ENCODE assay signal across 24 mouse cellular contexts in the genomic region with DNA sequence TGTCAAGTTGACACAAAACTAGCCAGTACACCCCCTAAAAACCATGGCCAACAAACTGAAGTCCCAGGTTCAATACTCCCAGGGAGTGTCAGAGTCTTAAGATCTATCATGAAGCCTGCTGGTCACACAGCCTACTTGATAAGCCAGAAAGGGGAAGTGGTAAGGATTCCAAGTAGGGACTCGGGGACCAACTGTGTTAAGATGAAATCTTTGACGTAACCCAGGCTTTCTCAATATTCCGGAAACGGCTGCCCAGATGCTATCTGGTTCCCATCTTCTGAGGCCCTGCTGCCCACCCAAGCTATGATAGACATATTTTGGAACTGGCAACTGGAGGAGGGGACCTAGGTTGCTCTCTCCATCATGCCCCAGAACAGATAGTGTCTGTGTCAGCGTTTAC. TPM values are rescaled to one million over a fixed set of nuclear protein-coding genes. Genes with fewer than 3 reads are reported as not detected.
DNase-seq lines count a peak whose midpoint lies in the region; ATAC-seq and TF ChIP-seq lines count a peak whose summit lies in the region.
"Had no signal": no experiment of that assay in that cellular context is flagged by ENCODE, and none has a peak within 500 bp of the region (broad histone marks: within the 10 kb centered on the region; RNA-seq: fewer than 3 reads in every experiment).

No protein-coding gene starts in this region.

- no peaks in the 10 kb centered on the region for H3K27me3 ChIP-seq in kidney, embryonic 15.5 days
- H3K27me3 ChIP-seq in midbrain, embryonic 10.5 days (ENCODE audit: low read depth, poor library complexity, severe bottlenecking), result no peaks in the 10 kb centered on the region
- H3K27me3 ChIP-seq: hindbrain, embryonic 12.5 days; midbrain, embryonic 13.5 days; neural tube, embryonic 13.5 days; stomach, embryonic 15.5 days had no signal

- 82% methylated on average over 5 of the region's 5 CpGs for WGBS in kidney, embryonic 15.5 days
- WGBS in bone marrow, adult 2 months, result 6% methylated on average over 5 of the region's 5 CpGs
- WGBS in midbrain, embryonic 10.5 days, result 93% methylated on average over 5 of the region's 5 CpGs

- no peak overlapping the region for H3K4me3 ChIP-seq in kidney, embryonic 15.5 days (replicated peaks)
- no peak overlapping the region for H3K4me3 ChIP-seq in bone marrow, adult 2 months (replicated peaks; ENCODE audit: control insufficient read depth, low read depth, low read length)
- no peak overlapping the region for H3K4me3 ChIP-seq in midbrain, embryonic 10.5 days
- H3K4me3 ChIP-seq: hindbrain, embryonic 12.5 days; left cerebral cortex, adult 2 months; midbrain, embryonic 13.5 days; neural tube, embryonic 13.5 days; stomach, embryonic 15.5 days had no signal

- H3K9ac ChIP-seq in kidney, embryonic 15.5 days, result no peak overlapping the region
- H3K9ac ChIP-seq: hindbrain, embryonic 12.5 days; midbrain, embryonic 13.5 days; neural tube, embryonic 13.5 days; stomach, embryonic 15.5 days had no signal

- TF ChIP-seq POLR2A in bone marrow, adult 2 months (IDR thresholded peaks at IDR 0.05; ENCODE audit: borderline replicate concordance, control insufficient read depth, low read depth, low read length), result no peak

- H3K27ac ChIP-seq in kidney, embryonic 15.5 days, result no peak overlapping the region
- peak overlapping the region; percentile 7; the same call in 1 of the 2 replicates for H3K27ac ChIP-seq in bone marrow, adult 2 months (ENCODE audit: control insufficient read depth, insufficient read depth, low read depth, low read length, poor library complexity)
- H3K27ac ChIP-seq in midbrain, embryonic 10.5 days (replicated peaks), result no peak overlapping the region
- H3K27ac ChIP-seq: hindbrain, embryonic 12.5 days; left cerebral cortex, adult 2 months; midbrain, embryonic 13.5 days; neural tube, embryonic 13.5 days; stomach, embryonic 15.5 days had no signal

- ATAC-seq in kidney, embryonic 15.5 days (replicated peaks; ENCODE audit: low FRiP score), result no peak
- peak; percentile 81 for ATAC-seq in megakaryocyte progenitor cell, adult 5-6 weeks (replicated peaks; ENCODE audit: poor library complexity)
- ATAC-seq: midbrain, embryonic 13.5 days had no signal

- TF ChIP-seq CTCF in bone marrow, adult 2 months (IDR thresholded peaks at IDR 0.05; ENCODE audit: control insufficient read depth, insufficient read depth, low read length), result no peak

- no peaks in the 10 kb centered on the region for H3K9me3 ChIP-seq in kidney, embryonic 15.5 days (replicated peaks)
- no peaks in the 10 kb centered on the region; the same call in 1 of the 2 replicates for H3K9me3 ChIP-seq in midbrain, embryonic 10.5 days (replicated peaks)
- H3K9me3 ChIP-seq: hindbrain, embryonic 12.5 days; midbrain, embryonic 13.5 days; neural tube, embryonic 13.5 days; stomach, embryonic 15.5 days had no signal

- DNase-seq in kidney, postnatal 25 days, result peak; percentile 0 to 22
- DNase-seq in 416B (ENCODE audit: low read depth), result peak; percentile 98
- DNase-seq in midbrain, embryonic 10.5 days (ENCODE audit: low spot score), result no peak
- no peak for DNase-seq in cerebellum, postnatal 14 days
- DNase-seq in adipocyte (ENCODE audit: low spot score), result no peak
- DNase-seq: adrenal gland, adult 8-10 months; cerebellum, postnatal 10 days; gastrocnemius, postnatal 10 days; kidney, adult 18-20 months; kidney, postnatal 14 days; layer of hippocampus, adult 9-11 months; left cerebral cortex, postnatal 4 days; lung, adult 2 months; right cerebral cortex, postnatal 14 days; spleen, adult 18-20 months had no signal

- no peaks in the 10 kb centered on the region for H3K4me1 ChIP-seq in kidney, embryonic 15.5 days
- H3K4me1 ChIP-seq in bone marrow, adult 2 months (ENCODE audit: control insufficient read depth, insufficient read depth, low read length), result peaks cover 6% of the 10 kb centered on the region; the same call in 1 of the 2 replicates
- H3K4me1 ChIP-seq in midbrain, embryonic 10.5 days, result no peaks in the 10 kb centered on the region
- H3K4me1 ChIP-seq: hindbrain, embryonic 12.5 days; midbrain, embryonic 13.5 days; neural tube, embryonic 13.5 days; stomach, embryonic 15.5 days had no signal

- no peak overlapping the region for H3K4me2 ChIP-seq in kidney, embryonic 15.5 days
- H3K4me2 ChIP-seq: hindbrain, embryonic 12.5 days; midbrain, embryonic 13.5 days; neural tube, embryonic 13.5 days; stomach, embryonic 15.5 days had no signal

- H3K36me3 ChIP-seq in kidney, embryonic 15.5 days, result no peaks in the 10 kb centered on the region
- no peaks in the 10 kb centered on the region for H3K36me3 ChIP-seq in midbrain, embryonic 10.5 days
- H3K36me3 ChIP-seq: hindbrain, embryonic 12.5 days; midbrain, embryonic 13.5 days; neural tube, embryonic 13.5 days; stomach, embryonic 15.5 days had no signal

RNA-seq across cellular contexts. Expression of gene Rab44, which starts 2.6 kb away (rescaled TPM):
- 0.34 and 0.35 TPM in 2 replicates for polyA plus RNA-seq in kidney, embryonic 15.5 days (2015; fragmentation: Nextera tagmentation; extraction: Ambion mirVana)
- polyA plus RNA-seq in bone marrow, adult 2 months (2011; ENCODE audit: insufficient read depth, insufficient read length, low replicate concordance, missing spikeins), result 217 and 514 TPM in 2 replicates
- 188 and 202 TPM in 2 replicates for total RNA-seq in megakaryocyte progenitor cell, adult 5-6 weeks (2015)
- 286 and 295 TPM in 2 replicates for total RNA-seq in megakaryocyte progenitor cell, adult 5-6 weeks (2017)
- polyA plus RNA-seq in midbrain, embryonic 10.5 days (2016; fragmentation: Nextera tagmentation; extraction: Ambion mirVana), result 0.06 and 0.47 TPM in 2 replicates
- total RNA-seq: liver, adult 2 months had no signal
- polyA plus RNA-seq: midbrain, embryonic 13.5 days had no signal

RNA-seq across cellular contexts. Expression of gene Cdkn1a, which starts 20.6 kb away (rescaled TPM):
- 62.2 and 79.3 TPM in 2 replicates for polyA plus RNA-seq in kidney, embryonic 15.5 days (2015; fragmentation: Nextera tagmentation; extraction: Ambion mirVana)
- polyA plus RNA-seq in bone marrow, adult 2 months (2011; ENCODE audit: insufficient read depth, insufficient read length, low replicate concordance, missing spikeins), result 5.2 and 27.7 TPM in 2 replicates
- total RNA-seq in megakaryocyte progenitor cell, adult 5-6 weeks (2015), result 7.8 and 11.4 TPM in 2 replicates
- total RNA-seq in megakaryocyte progenitor cell, adult 5-6 weeks (2017), result 1.3 and 3.6 TPM in 2 replicates
- 19.1 and 24.8 TPM in 2 replicates for polyA plus RNA-seq in midbrain, embryonic 10.5 days (2016; fragmentation: Nextera tagmentation; extraction: Ambion mirVana)

Comparison
In these comparisons a context has a peak if more than half of its experiments do, and no peak if none do; other contexts are left out.
1. DNase-seq: peak in kidney, postnatal 25 days (2 of 2) and 416B (single experiment); none in midbrain, embryonic 10.5 days (single experiment), cerebellum, postnatal 14 days (0 of 2) and adipocyte (single experiment).
2. RNA of gene Rab44, which starts 2.6 kb away (polyA plus RNA-seq): 217 to 514 TPM in bone marrow, adult 2 months; 0.06 to 0.47 TPM in midbrain, embryonic 10.5 days and 0.34 to 0.35 TPM in kidney, embryonic 15.5 days; every median in the first group is over 100 times any median in the second.